Mouse (Mus musculus): ENCODE measurements around the gene Rab1b. TPM values are rescaled to one million over a fixed set of nuclear protein-coding genes. Genes with fewer than 3 reads are reported as not detected.
A peak's percentile ranks its signal among the peaks of the same experiment; 100 is the strongest.

Gene Rab1b
- polyA plus RNA-seq, 1 experiment from 2014 or later, result 180 TPM

DNA sequence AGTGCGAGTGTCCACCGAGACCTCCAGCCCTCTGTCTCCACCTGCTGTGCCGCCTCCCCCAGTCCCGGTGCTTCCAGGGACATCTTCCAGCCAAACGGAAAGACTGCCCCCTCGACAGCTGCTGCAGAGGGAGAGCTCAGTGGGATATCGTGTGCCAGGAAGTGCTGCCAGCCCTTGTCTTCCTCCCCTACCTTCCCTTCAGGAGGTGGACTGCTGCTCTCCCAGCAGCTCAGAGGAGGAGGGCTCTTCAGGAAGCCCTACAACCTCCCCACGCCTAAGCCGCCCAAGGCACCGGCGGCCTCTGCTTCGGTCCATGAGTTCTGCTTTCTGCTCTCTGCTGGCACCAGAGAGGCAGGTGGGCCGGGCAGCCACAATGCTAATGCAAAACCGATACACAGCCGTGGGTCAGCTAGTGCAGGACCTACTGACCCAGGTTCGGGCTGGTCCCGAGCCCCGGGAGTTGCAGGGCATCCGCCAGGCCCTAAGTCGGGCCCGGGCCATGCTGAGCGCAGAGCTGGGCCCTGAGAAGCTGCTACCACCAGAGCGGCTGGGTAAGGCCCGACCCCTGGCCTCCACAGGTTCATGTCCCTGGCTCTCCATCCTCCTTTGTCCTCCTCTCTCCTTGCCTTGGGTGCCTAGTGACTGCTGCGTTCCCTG, 54.6 kb downstream of the Rab1b start:
- DNase-seq (ENCODE audit: low spot score) (no peak), ATAC-seq (replicated peaks; ENCODE audit: low FRiP score) (no peak)
- H3K9me3 ChIP-seq (ENCODE audit: control insufficient read depth, low read length), result no peaks in the 10 kb centered on the region
- H3K4me2 ChIP-seq, result peak overlapping the region; percentile 10; the same call in 1 of the 2 replicates
- H3K4me3 ChIP-seq (ENCODE audit: low read depth, low read length), result no peak overlapping the region
- peaks cover 36% of the 10 kb centered on the region for H3K27me3 ChIP-seq (replicated peaks; ENCODE audit: control insufficient read depth, insufficient read depth, low read length)
- H3K9ac ChIP-seq (ENCODE audit: low read depth, low read length), result no peak overlapping the region
- WGBS, result 38% methylated on average over 25 of the region's 25 CpGs
- no peak overlapping the region for H3K27ac ChIP-seq (ENCODE audit: low read depth, low read length)
- H3K4me1 ChIP-seq (replicated peaks; ENCODE audit: control insufficient read depth, insufficient read depth, low read length), result peaks cover 7% of the 10 kb centered on the region; the same call in 1 of the 2 replicates
- H3K36me3 ChIP-seq (ENCODE audit: control insufficient read depth, insufficient read depth, low read length), result peaks cover 11% of the 10 kb centered on the region; the same call in 1 of the 2 replicates

DNA sequence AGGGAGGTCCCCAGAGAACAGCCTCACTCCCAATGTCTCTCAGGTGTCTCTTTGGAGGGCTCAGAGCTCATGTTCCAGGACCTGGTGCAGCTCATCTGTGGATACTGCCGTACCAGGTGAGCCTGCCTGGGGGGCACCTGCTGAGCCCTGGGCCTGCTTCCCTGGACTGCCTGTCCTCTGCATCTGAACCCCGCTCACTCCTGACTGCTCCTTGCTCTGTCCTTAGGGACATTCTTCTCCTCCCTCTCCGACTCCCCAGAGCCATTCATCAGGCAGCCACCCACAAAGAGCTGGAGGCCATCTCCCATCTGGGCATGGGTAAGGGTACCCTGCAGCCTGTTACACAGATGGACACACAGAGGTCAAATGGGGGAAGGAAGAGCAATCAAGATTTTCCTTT, 55.4 kb downstream of the Rab1b start:
- H3K9me3 ChIP-seq (ENCODE audit: control insufficient read depth, low read length), result no peaks in the 10 kb centered on the region
- H3K9ac ChIP-seq (ENCODE audit: low read depth, low read length), result 0 out of 2 replicates have a peak overlapping the region, but pooled peaks have one; percentile 20
- ATAC-seq (replicated peaks; ENCODE audit: low FRiP score), result no peak
- 53% methylated on average over 3 of the region's 3 CpGs for WGBS
- no peak overlapping the region; the same call in 1 of the 2 replicates for H3K27ac ChIP-seq (ENCODE audit: low read depth, low read length)
- H3K36me3 ChIP-seq (ENCODE audit: control insufficient read depth, insufficient read depth, low read length), result peaks cover 13% of the 10 kb centered on the region; the same call in 1 of the 2 replicates
- no peak for DNase-seq (ENCODE audit: low spot score)
- peaks cover 2% of the 10 kb centered on the region; the same call in 1 of the 2 replicates for H3K4me1 ChIP-seq (replicated peaks; ENCODE audit: control insufficient read depth, insufficient read depth, low read length)
- H3K4me2 ChIP-seq, result peak overlapping the region; percentile 51
- H3K27me3 ChIP-seq (replicated peaks; ENCODE audit: control insufficient read depth, insufficient read depth, low read length), result peaks cover 36% of the 10 kb centered on the region
- peak overlapping the region; percentile 31; the same call in 1 of the 2 replicates for H3K4me3 ChIP-seq (ENCODE audit: low read depth, low read length)

DNA sequence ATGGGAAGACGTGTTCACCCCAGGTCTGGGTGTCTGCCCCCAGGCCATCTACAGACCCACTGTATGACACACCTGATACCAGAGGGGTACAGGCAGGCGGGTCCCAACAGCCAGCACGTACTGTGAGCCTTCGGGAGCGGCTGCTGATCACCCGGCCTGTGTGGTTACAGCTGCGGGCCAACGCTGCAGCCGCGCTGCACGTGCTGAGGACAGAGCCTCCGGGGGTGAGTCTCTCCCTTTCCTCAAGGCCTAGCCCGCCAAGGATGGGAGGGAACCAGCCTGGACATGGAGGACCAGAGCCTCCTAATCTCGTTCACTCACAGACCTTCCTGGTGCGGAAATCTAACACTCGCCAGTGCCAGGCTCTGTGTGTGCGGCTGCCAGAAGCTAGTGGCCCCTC, 55.8 kb downstream of the Rab1b start:
- 0 out of 2 replicates have a peak overlapping the region, but pooled peaks have one; percentile 20 for H3K9ac ChIP-seq (ENCODE audit: low read depth, low read length)
- H3K27me3 ChIP-seq (replicated peaks; ENCODE audit: control insufficient read depth, insufficient read depth, low read length), result peaks cover 36% of the 10 kb centered on the region
- 17% methylated on average over 17 of the region's 17 CpGs for WGBS
- H3K27ac ChIP-seq (ENCODE audit: low read depth, low read length), result no peak overlapping the region; the same call in 1 of the 2 replicates
- peak; percentile 35; the same call in 1 of the 2 replicates for ATAC-seq (replicated peaks; ENCODE audit: low FRiP score)
- H3K9me3 ChIP-seq (ENCODE audit: control insufficient read depth, low read length), result no peaks in the 10 kb centered on the region
- H3K36me3 ChIP-seq (ENCODE audit: control insufficient read depth, insufficient read depth, low read length), result peaks cover 15% of the 10 kb centered on the region; the same call in 1 of the 2 replicates
- H3K4me1 ChIP-seq (replicated peaks; ENCODE audit: control insufficient read depth, insufficient read depth, low read length), result no peaks in the 10 kb centered on the region
- peak overlapping the region; percentile 31 for H3K4me3 ChIP-seq (ENCODE audit: low read depth, low read length)
- no peak for DNase-seq (ENCODE audit: low spot score)
- H3K4me2 ChIP-seq, result peak overlapping the region; percentile 51

DNA sequence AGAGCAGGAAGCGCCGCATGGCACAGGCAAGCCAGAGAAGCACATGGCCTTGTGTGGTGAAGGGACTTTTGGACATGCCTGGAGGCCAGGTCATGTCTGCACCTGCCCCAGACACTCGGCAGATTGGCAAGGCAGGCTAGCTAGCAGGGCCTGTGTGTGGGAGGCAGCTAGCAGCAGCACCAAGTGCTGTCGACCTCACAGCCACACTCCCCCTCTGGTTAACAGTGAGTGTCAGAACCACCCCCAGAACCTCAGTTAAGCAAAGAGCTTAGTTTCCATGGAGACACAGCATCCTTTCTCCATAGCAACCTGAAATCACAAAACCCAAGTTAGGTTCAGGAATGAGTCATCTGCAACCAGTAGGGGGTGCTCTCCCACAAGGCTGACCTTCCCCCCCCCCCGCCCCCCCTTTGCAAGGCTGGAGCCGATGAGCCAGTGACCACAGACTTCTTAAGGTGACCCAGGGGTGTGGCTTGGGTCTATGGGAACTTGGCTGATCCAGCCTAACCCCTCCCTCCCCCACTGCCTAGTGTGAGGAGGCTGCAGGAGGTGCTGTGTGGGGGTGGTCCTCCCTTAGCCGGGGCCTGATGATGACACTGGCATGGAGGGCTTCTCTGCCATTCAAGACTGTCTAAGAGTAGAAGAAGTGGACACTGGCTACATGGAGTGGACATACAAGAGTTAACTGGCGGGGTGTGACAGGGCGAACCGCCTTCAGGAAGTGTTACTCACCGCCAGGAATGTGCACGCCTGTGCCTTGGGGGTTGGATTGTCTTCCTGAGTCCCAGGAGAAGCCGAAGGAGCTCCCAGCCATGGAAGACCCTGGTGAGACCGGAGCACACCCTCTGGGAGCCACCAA, 56.6 kb downstream of the Rab1b start, which contains the start of gene Rin1:
Gene Rin1 (plus strand): TSS at position 435 of the 859 bp plus-strand sequence.
- WGBS, result 23% methylated on average over 14 of the region's 14 CpGs
- H3K4me1 ChIP-seq (replicated peaks; ENCODE audit: control insufficient read depth, insufficient read depth, low read length), result no peaks in the 10 kb centered on the region
- H3K27ac ChIP-seq (ENCODE audit: low read depth, low read length), result no peak within 1 kb of the TSS; the same call in 1 of the 2 replicates
- DNase-seq (ENCODE audit: low spot score) (no peak), ATAC-seq (replicated peaks; ENCODE audit: low FRiP score) (peak; percentile 43; the same call in 1 of the 2 replicates)
- peak within 1 kb of the TSS; percentile 51 for H3K4me2 ChIP-seq
- no peaks in the 10 kb centered on the region for H3K9me3 ChIP-seq (ENCODE audit: control insufficient read depth, low read length)
- peaks cover 36% of the 10 kb centered on the region for H3K27me3 ChIP-seq (replicated peaks; ENCODE audit: control insufficient read depth, insufficient read depth, low read length)
- 0 out of 2 replicates have a peak within 1 kb of the TSS, but pooled peaks have one; percentile 20 for H3K9ac ChIP-seq (ENCODE audit: low read depth, low read length)
- peak within 1 kb of the TSS; percentile 31 for H3K4me3 ChIP-seq (ENCODE audit: low read depth, low read length)
- H3K36me3 ChIP-seq (ENCODE audit: control insufficient read depth, insufficient read depth, low read length), result peaks cover 18% of the 10 kb centered on the region; the same call in 1 of the 2 replicates

DNA sequence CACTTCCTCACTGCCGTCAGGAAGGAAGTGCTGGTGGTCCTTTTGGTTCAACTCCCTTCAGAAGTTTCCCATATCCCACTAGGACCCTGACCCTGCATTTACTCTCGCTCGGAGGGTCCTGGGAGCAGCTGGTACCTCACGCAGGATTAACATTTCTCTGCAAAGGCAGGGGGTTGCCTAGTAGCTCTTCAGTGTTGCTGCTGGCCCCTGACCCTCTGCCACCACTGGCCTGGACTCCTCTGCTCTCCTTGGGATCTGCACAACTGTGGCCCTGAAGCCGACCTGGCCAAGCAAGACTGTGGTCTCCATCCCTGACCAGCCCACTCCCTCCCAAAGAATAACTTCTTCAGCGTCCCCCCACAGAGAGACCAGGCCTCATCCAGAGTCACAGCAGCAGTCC, 57.5 kb downstream of the Rab1b start:
- ATAC-seq (replicated peaks; ENCODE audit: low FRiP score), result no peak

More for the DNA sequence above, 57.5 kb downstream of the Rab1b start:
- H3K4me3 ChIP-seq (ENCODE audit: low read depth, low read length), result no peak overlapping the region
- H3K27ac ChIP-seq (ENCODE audit: low read depth, low read length), result no peak overlapping the region
- DNase-seq (ENCODE audit: low spot score), result no peak
- peaks cover 34% of the 10 kb centered on the region for H3K27me3 ChIP-seq (replicated peaks; ENCODE audit: control insufficient read depth, insufficient read depth, low read length)
- H3K9ac ChIP-seq (ENCODE audit: low read depth, low read length), result no peak overlapping the region
- H3K4me1 ChIP-seq (replicated peaks; ENCODE audit: control insufficient read depth, insufficient read depth, low read length), result no peaks in the 10 kb centered on the region
- WGBS, result 80% methylated on average over 6 of the region's 6 CpGs
- H3K4me2 ChIP-seq, result no peak overlapping the region
- no peaks in the 10 kb centered on the region for H3K9me3 ChIP-seq (ENCODE audit: control insufficient read depth, low read length)
- H3K36me3 ChIP-seq (ENCODE audit: control insufficient read depth, insufficient read depth, low read length), result peaks cover 18% of the 10 kb centered on the region; the same call in 1 of the 2 replicates

Other genes with a start within 250 kb of the Rab1b start
- gene Actn3, start 229.2 kb downstream of the Rab1b start, polyA plus RNA-seq (2014; fragmentation: Nextera tagmentation; extraction: Ambion mirVana), result 1.9 and 2.1 TPM in 2 replicates
- gene Zdhhc24, start 228.4 kb downstream of the Rab1b start, polyA plus RNA-seq (2014; fragmentation: Nextera tagmentation; extraction: Ambion mirVana), result 12.2 and 13.6 TPM in 2 replicates
- gene Bbs1, start 200.4 kb downstream of the Rab1b start, polyA plus RNA-seq (2014; fragmentation: Nextera tagmentation; extraction: Ambion mirVana), result 1.2 and 2.5 TPM in 2 replicates
- gene Dpp3, start 178.8 kb downstream of the Rab1b start, polyA plus RNA-seq (2014; fragmentation: Nextera tagmentation; extraction: Ambion mirVana), result 114 and 131 TPM in 2 replicates
- gene Peli3, start 163.9 kb downstream of the Rab1b start, polyA plus RNA-seq (2014; fragmentation: Nextera tagmentation; extraction: Ambion mirVana), result 0.34 and 0.39 TPM in 2 replicates
- gene Mrpl11, start 144.9 kb downstream of the Rab1b start, polyA plus RNA-seq (2014; fragmentation: Nextera tagmentation; extraction: Ambion mirVana), result 138 and 139 TPM in 2 replicates
- gene Npas4, start 116.8 kb downstream of the Rab1b start, polyA plus RNA-seq (2014; fragmentation: Nextera tagmentation; extraction: Ambion mirVana), result 0.04 TPM in 1 of 2 replicates, not detected in the other
- 6.2 and 6.6 TPM in 2 replicates for gene Slc29a2, start 83.2 kb downstream of the Rab1b start, polyA plus RNA-seq (2014; fragmentation: Nextera tagmentation; extraction: Ambion mirVana)
- gene B4gat1, start 68.2 kb downstream of the Rab1b start, polyA plus RNA-seq (2014; fragmentation: Nextera tagmentation; extraction: Ambion mirVana), result 19.1 and 21.3 TPM in 2 replicates
- 1.1 TPM in 2 replicates for gene AC124502.3, start 68.2 kb downstream of the Rab1b start, polyA plus RNA-seq (2014; fragmentation: Nextera tagmentation; extraction: Ambion mirVana)
- 61.2 and 61.3 TPM in 2 replicates for gene Brms1, start 65.7 kb downstream of the Rab1b start, polyA plus RNA-seq (2014; fragmentation: Nextera tagmentation; extraction: Ambion mirVana)
- 1.3 and 1.4 TPM in 2 replicates for gene Rin1, start 56.6 kb downstream of the Rab1b start, polyA plus RNA-seq (2014; fragmentation: Nextera tagmentation; extraction: Ambion mirVana)
- gene Cd248, start 39.0 kb downstream of the Rab1b start, polyA plus RNA-seq (2014; fragmentation: Nextera tagmentation; extraction: Ambion mirVana), result 28.6 and 29.3 TPM in 2 replicates
- 2.6 TPM in 2 replicates for gene Tmem151a, start 21.5 kb downstream of the Rab1b start, polyA plus RNA-seq (2014; fragmentation: Nextera tagmentation; extraction: Ambion mirVana)
- 77.8 and 83.4 TPM in 2 replicates for gene Yif1a, start 18.5 kb downstream of the Rab1b start, polyA plus RNA-seq (2014; fragmentation: Nextera tagmentation; extraction: Ambion mirVana)
- gene Cnih2, start 8.6 kb downstream of the Rab1b start, polyA plus RNA-seq (2014; fragmentation: Nextera tagmentation; extraction: Ambion mirVana), result 8.4 and 9.5 TPM in 2 replicates
- 7.3 and 8.3 TPM in 2 replicates for gene Klc2, start 11.5 kb upstream of the Rab1b start, polyA plus RNA-seq (2014; fragmentation: Nextera tagmentation; extraction: Ambion mirVana)
- 27.0 and 30.3 TPM in 2 replicates for gene Pacs1, start 166.0 kb upstream of the Rab1b start, polyA plus RNA-seq (2014; fragmentation: Nextera tagmentation; extraction: Ambion mirVana)
- gene Sf3b2, start 188.4 kb upstream of the Rab1b start, polyA plus RNA-seq (2014; fragmentation: Nextera tagmentation; extraction: Ambion mirVana), result 285 and 290 TPM in 2 replicates
- 1.6 and 2.1 TPM in 2 replicates for gene Gal3st3, start 191.3 kb upstream of the Rab1b start, polyA plus RNA-seq (2014; fragmentation: Nextera tagmentation; extraction: Ambion mirVana)
- not detected in 2 replicates for gene Catsper1, start 228.7 kb upstream of the Rab1b start, polyA plus RNA-seq (2014; fragmentation: Nextera tagmentation; extraction: Ambion mirVana)
- not detected in 2 replicates for gene Cst6, start 242.5 kb upstream of the Rab1b start, polyA plus RNA-seq (2014; fragmentation: Nextera tagmentation; extraction: Ambion mirVana)